Mouse (Mus musculus) midbrain, embryonic 10.5 days (tissue): ENCODE data around the gene Rap2a. TPM values are rescaled to one million over a fixed set of nuclear protein-coding genes. Genes with fewer than 3 reads are reported as not detected.

ENCODE experiments used
- polyA plus RNA-seq: library from polyadenylated mRNA; unstranded; fragments of >200 nt; fragmentation: Nextera tagmentation; extraction: Ambion mirVana; gene quantifications from 2 replicates; pipeline ENCODE4 v1.2.1, GENCODE M21; 2016

The Rap2a gene
- polyA plus RNA-seq, 1 experiment from 2014 or later: 7.8 TPM

Other genes with a start within 250 kb of the Rap2a start
- 24.0 and 30.5 TPM in 2 replicates for gene Mbnl2, start 202.8 kb upstream of the Rap2a start, polyA plus RNA-seq